Mouse (Mus musculus): ENCODE measurements around the gene Ehd3.
"Not testable (repeated sequence)": the region's sequence is repeated elsewhere in the genome, so short reads cannot be mapped to it uniquely, and the experiment has no call there.

Ehd3 gene

GRCm38 (mm10) chr17:73826106-73826505 is 22.2 kb downstream of the Ehd3 start:
- DNase-seq (ENCODE audit: low read depth, low spot score) = no peak

GRCm38 (mm10) chr17:73827446-73827845 is 23.5 kb downstream of the Ehd3 start:
- no peak for DNase-seq (ENCODE audit: low read depth, low spot score)

GRCm38 (mm10) chr17:73830511-73830910 is 26.6 kb downstream of the Ehd3 start:
- no peak for DNase-seq (ENCODE audit: low read depth, low spot score)

- no peak for DNase-seq (ENCODE audit: low read depth, low spot score)
Observed at GRCm38 (mm10) chr17:73831427-73831826, 27.5 kb downstream of the Ehd3 start.

GRCm38 (mm10) chr17:73832901-73833300 is 29.0 kb downstream of the Ehd3 start:
- DNase-seq (ENCODE audit: low read depth, low spot score) = no peak

- DNase-seq (ENCODE audit: low read depth, low spot score) = no peak
Observed at GRCm38 (mm10) chr17:73833474-73833873, 29.5 kb downstream of the Ehd3 start.

- no peak for DNase-seq (ENCODE audit: low read depth, low spot score)
Observed at GRCm38 (mm10) chr17:73836601-73837000, 32.7 kb downstream of the Ehd3 start.

- DNase-seq (ENCODE audit: low read depth, low spot score) = no peak
Observed at GRCm38 (mm10) chr17:73837244-73837643, 33.3 kb downstream of the Ehd3 start.

GRCm38 (mm10) chr17:73839086-73839835 is 35.3 kb downstream of the Ehd3 start:
- DNase-seq (ENCODE audit: low read depth, low spot score) = no peak

- DNase-seq (ENCODE audit: low read depth, low spot score) = not testable (repeated sequence)
Observed at GRCm38 (mm10) chr17:73839876-73840275, 35.9 kb downstream of the Ehd3 start.

- no peak for DNase-seq (ENCODE audit: low read depth, low spot score)
Observed at GRCm38 (mm10) chr17:73842963-73843362, 39.0 kb downstream of the Ehd3 start.

GRCm38 (mm10) chr17:73845632-73846031 is 41.7 kb downstream of the Ehd3 start:
- DNase-seq (ENCODE audit: low read depth, low spot score) = no peak

GRCm38 (mm10) chr17:73847399-73847798 is 43.5 kb downstream of the Ehd3 start:
- no peak for DNase-seq (ENCODE audit: low read depth, low spot score)

- no peak for DNase-seq (ENCODE audit: low read depth, low spot score)
Observed at GRCm38 (mm10) chr17:73853041-73853440, 49.1 kb downstream of the Ehd3 start.

- no peak for DNase-seq (ENCODE audit: low read depth, low spot score)
Observed at GRCm38 (mm10) chr17:73853717-73854116, 49.8 kb downstream of the Ehd3 start.

- DNase-seq (ENCODE audit: low read depth, low spot score) = no peak
Observed at GRCm38 (mm10) chr17:73869008-73869685, 65.2 kb downstream of the Ehd3 start.

GRCm38 (mm10) chr17:73870956-73871605 is 67.1 kb downstream of the Ehd3 start:
- DNase-seq (ENCODE audit: low read depth, low spot score) = no peak

- no peak for DNase-seq (ENCODE audit: low read depth, low spot score)
Observed at GRCm38 (mm10) chr17:73875268-73875667, 71.3 kb downstream of the Ehd3 start.

- DNase-seq (ENCODE audit: low read depth, low spot score) = no peak
Observed at GRCm38 (mm10) chr17:73875674-73876073, 71.7 kb downstream of the Ehd3 start.

GRCm38 (mm10) chr17:73879262-73879916 is 75.5 kb downstream of the Ehd3 start:
- no peak for DNase-seq (ENCODE audit: low read depth, low spot score)

GRCm38 (mm10) chr17:73880286-73880685 is 76.4 kb downstream of the Ehd3 start:
- no peak for DNase-seq (ENCODE audit: low read depth, low spot score)

GRCm38 (mm10) chr17:73881295-73881694 is 77.4 kb downstream of the Ehd3 start:
- no peak for DNase-seq (ENCODE audit: low read depth, low spot score)

All from mesoderm, embryonic 11.5 days (tissue).